Mouse (Mus musculus): Measurements from ENCODE around the gene Rbbp9. TPM values are rescaled to one million over a fixed set of nuclear protein-coding genes. Genes with fewer than 3 reads are reported as not detected.

Rbbp9 gene
- polyA plus RNA-seq, 1 experiment from 2014 or later, result 29.2 TPM

DNA sequence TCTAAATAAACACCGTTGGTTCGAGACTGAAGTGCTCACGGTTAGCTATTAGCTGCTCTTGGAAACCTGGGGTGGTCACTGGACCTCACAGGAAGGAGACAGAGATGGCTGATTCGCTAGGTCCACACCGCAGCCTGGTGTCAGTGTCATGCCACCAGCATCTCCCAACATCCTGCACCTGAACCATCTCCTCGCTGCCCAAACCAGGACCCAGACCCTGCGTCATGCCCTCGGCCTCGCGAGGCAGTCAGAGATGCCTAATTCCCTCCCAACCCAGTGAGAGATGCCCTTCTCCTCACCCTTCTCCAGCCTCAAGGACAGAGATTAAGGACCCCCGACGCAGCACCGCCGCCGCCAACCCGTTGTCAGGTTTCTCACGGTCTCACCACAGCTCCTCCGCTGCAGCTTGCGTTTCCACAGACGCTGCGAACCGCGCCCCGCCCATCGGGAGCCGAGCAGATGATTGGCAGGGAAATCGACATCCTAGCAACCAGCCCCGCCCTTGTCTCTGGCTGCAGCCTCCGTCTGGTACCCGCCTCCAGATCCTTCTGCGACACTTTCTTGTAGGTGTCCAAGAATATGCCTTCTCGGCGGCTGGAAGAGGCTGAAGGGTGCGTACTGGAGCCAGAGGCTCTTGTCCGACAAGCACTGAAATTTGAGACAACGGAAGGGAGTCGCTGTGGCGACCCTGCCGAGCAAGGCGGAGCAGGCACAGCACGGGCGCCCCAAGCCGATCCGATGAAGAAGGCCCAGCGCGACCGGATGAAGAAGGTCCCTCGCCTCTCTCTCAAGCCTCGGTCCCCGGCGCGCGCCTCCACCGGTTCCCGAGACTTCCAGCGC, 23.5 kb downstream of the Rbbp9 start, which contains the start of the genes Dzank1 and Polr3f:
Gene Dzank1, minus strand, starts transcription at position 434 of the 840 bp plus-strand sequence.
Gene Polr3f, plus strand, starts transcription at position 738 of the 840 bp plus-strand sequence.
- H3K4me1 ChIP-seq (replicated peaks; ENCODE audit: control insufficient read depth, insufficient read depth), result peaks cover 3% of the 10 kb centered on the region; the same call in 1 of the 2 replicates
- H3K27me3 ChIP-seq (ENCODE audit: control insufficient read depth, insufficient read depth, low read length), result no peaks in the 10 kb centered on the region
- H3K9me3 ChIP-seq (ENCODE audit: control insufficient read depth, low read length), result no peaks in the 10 kb centered on the region
- H3K4me3 ChIP-seq (ENCODE audit: low read depth, low read length), result peak within 1 kb of the TSS; percentile 96
- H3K36me3 ChIP-seq (ENCODE audit: control insufficient read depth, insufficient read depth, low read length), result no peaks in the 10 kb centered on the region
- peak; percentile 99 for ATAC-seq (ENCODE audit: low FRiP score, low TSS enrichment)
- peak within 1 kb of the TSS; percentile 96 for H3K9ac ChIP-seq (ENCODE audit: low read length)
- TF ChIP-seq EP300 (optimal IDR thresholded peaks at IDR 0.05) (peak; percentile 88), CTCF (IDR thresholded peaks at IDR 0.05; ENCODE audit: low read depth) (peak; percentile 28; the same call in 1 of the 2 replicates)
- under 1% methylated on average over 56 of the region's 56 CpGs for WGBS
- DNase-seq (ENCODE audit: low spot score), result peak; percentile 96
- peak within 1 kb of the TSS; percentile 83 for H3K4me2 ChIP-seq (replicated peaks; ENCODE audit: low read depth)
- peak within 1 kb of the TSS; percentile 92 for H3K27ac ChIP-seq (replicated peaks)

DNA sequence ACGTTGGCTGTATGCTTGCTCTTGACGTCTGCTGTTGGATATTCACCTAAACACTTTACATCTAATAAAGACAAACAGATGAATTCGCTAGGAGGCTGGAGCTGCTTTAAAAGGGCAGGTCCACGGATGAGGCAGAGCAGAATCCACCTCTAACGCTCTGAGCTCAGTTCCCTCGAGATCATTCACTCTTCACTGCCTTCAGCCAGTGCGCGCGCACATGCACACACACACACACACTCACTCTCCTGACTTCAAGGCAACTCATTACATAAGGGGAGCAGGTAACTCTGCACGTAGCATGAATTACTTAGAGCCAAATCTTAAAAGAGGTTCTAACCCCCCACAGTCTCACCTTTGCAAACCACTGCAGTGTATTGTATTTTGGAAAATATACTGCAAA, 24.8 kb downstream of the Rbbp9 start:
- DNase-seq (ENCODE audit: low spot score), result no peak
- H3K4me1 ChIP-seq (replicated peaks; ENCODE audit: control insufficient read depth, insufficient read depth), result peaks cover 3% of the 10 kb centered on the region; the same call in 1 of the 2 replicates
- TF ChIP-seq CTCF (IDR thresholded peaks at IDR 0.05; ENCODE audit: low read depth) (no peak), EP300 (optimal IDR thresholded peaks at IDR 0.05) (no peak)
- no peak overlapping the region for H3K4me3 ChIP-seq (ENCODE audit: low read depth, low read length)
- 54% methylated on average over 10 of the region's 10 CpGs for WGBS
- no peaks in the 10 kb centered on the region for H3K36me3 ChIP-seq (ENCODE audit: control insufficient read depth, insufficient read depth, low read length)
- no peaks in the 10 kb centered on the region for H3K27me3 ChIP-seq (ENCODE audit: control insufficient read depth, insufficient read depth, low read length)
- no peak for ATAC-seq (ENCODE audit: low FRiP score, low TSS enrichment)
- H3K4me2 ChIP-seq (replicated peaks; ENCODE audit: low read depth), result no peak overlapping the region
- no peak overlapping the region for H3K27ac ChIP-seq (replicated peaks)
- no peaks in the 10 kb centered on the region for H3K9me3 ChIP-seq (ENCODE audit: control insufficient read depth, low read length)
- no peak overlapping the region for H3K9ac ChIP-seq (ENCODE audit: low read length)

DNA sequence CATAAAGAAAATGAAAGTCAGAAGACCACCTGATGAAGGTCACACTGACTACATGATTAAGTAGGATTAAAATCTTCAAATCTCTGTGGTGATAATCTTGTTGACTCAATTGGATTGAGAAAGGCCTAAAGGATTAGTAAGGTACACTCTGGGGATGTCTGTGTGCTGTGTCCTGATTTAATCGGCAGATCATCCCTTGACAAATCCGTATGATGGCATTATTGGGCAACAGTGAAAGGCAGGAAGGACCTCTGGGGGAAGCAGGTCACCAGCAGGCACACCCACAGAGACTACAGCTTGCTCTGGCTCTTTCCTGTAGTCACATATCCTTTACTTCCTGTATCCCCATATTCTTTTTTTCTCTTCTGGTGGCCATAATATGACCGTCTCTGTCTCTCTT, 30.9 kb downstream of the Rbbp9 start:
- Histone ChIP-seq H3K9me3 (ENCODE audit: control insufficient read depth, low read length) (no peaks in the 10 kb centered on the region), H3K27me3 (ENCODE audit: control insufficient read depth, insufficient read depth, low read length) (no peaks in the 10 kb centered on the region), H3K9ac (ENCODE audit: low read length) (no peak overlapping the region), H3K27ac (replicated peaks) (no peak overlapping the region), H3K4me1 (replicated peaks; ENCODE audit: control insufficient read depth, insufficient read depth) (no peaks in the 10 kb centered on the region), H3K36me3 (ENCODE audit: control insufficient read depth, insufficient read depth, low read length) (no peaks in the 10 kb centered on the region), H3K4me2 (replicated peaks; ENCODE audit: low read depth) (no peak overlapping the region), H3K4me3 (ENCODE audit: low read depth, low read length) (no peak overlapping the region)
- TF ChIP-seq CTCF (IDR thresholded peaks at IDR 0.05; ENCODE audit: low read depth), result no peak
- no peak for TF ChIP-seq EP300 (optimal IDR thresholded peaks at IDR 0.05)
- DNase-seq (ENCODE audit: low spot score) (no peak), ATAC-seq (ENCODE audit: low FRiP score, low TSS enrichment) (no peak)
- WGBS, result 65% methylated on average over 3 of the region's 3 CpGs

DNA sequence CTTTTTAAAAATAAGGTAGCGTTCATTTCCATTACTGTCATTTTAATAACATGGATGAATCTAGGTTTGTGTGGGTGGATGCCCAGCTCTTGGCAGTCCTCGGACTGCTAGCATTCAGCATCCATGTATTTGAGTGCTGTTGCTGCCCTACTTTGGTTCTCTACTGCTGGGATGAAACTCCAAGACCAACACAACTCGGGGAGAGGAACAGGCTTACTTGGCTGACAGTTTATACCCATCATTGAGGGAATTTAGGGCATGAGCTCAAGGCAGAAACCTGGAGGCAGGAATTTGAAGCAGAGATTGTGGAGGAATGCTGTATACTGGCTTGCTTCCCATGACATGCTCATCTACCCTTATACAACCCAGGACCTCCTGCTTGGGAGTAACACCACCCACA, 36.0 kb downstream of the Rbbp9 start:
- no peak for DNase-seq (ENCODE audit: low spot score)
- no peak overlapping the region for H3K9ac ChIP-seq (ENCODE audit: low read length)
- H3K4me2 ChIP-seq (replicated peaks; ENCODE audit: low read depth), result no peak overlapping the region
- H3K27ac ChIP-seq (replicated peaks), result no peak overlapping the region
- no peaks in the 10 kb centered on the region for H3K36me3 ChIP-seq (ENCODE audit: control insufficient read depth, insufficient read depth, low read length)
- no peak for ATAC-seq (ENCODE audit: low FRiP score, low TSS enrichment)
- no peak overlapping the region for H3K4me3 ChIP-seq (ENCODE audit: low read depth, low read length)
- H3K9me3 ChIP-seq (ENCODE audit: control insufficient read depth, low read length), result no peaks in the 10 kb centered on the region
- H3K4me1 ChIP-seq (replicated peaks; ENCODE audit: control insufficient read depth, insufficient read depth), result no peaks in the 10 kb centered on the region
- no peak for TF ChIP-seq EP300 (optimal IDR thresholded peaks at IDR 0.05)
- no peak for TF ChIP-seq CTCF (IDR thresholded peaks at IDR 0.05; ENCODE audit: low read depth)
- 79% methylated on average over 3 of the region's 3 CpGs for WGBS
- H3K27me3 ChIP-seq (ENCODE audit: control insufficient read depth, insufficient read depth, low read length), result no peaks in the 10 kb centered on the region

DNA sequence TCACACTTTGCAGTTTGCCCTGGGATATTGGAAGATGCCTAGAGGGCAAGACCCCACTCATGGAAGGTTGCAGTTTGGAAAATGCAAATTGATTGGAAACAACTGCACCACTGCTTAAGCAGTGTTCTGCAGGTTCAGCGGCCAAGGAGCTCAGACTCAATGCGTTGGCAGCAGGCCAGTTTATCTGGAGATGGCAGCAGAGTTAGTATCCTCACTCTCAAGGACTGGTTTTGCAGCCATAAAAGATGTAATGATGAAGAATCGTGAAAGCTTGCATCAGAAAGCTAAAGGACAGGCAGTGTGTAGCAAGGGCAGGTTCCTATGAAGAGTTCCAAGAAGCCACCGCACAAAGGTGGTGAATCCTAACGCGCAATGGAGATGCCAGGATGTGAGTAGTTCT, 48.5 kb downstream of the Rbbp9 start:
- ATAC-seq (ENCODE audit: low FRiP score, low TSS enrichment) (no peak), DNase-seq (ENCODE audit: low spot score) (no peak)
- no peaks in the 10 kb centered on the region for H3K36me3 ChIP-seq (ENCODE audit: control insufficient read depth, insufficient read depth, low read length)
- H3K4me1 ChIP-seq (replicated peaks; ENCODE audit: control insufficient read depth, insufficient read depth), result no peaks in the 10 kb centered on the region
- no peaks in the 10 kb centered on the region for H3K9me3 ChIP-seq (ENCODE audit: control insufficient read depth, low read length)
- TF ChIP-seq EP300 (optimal IDR thresholded peaks at IDR 0.05), result no peak
- no peak for TF ChIP-seq CTCF (IDR thresholded peaks at IDR 0.05; ENCODE audit: low read depth)
- H3K4me2 ChIP-seq (replicated peaks; ENCODE audit: low read depth), result no peak overlapping the region
- WGBS, result 77% methylated on average over 6 of the region's 6 CpGs
- no peak overlapping the region for H3K9ac ChIP-seq (ENCODE audit: low read length)
- H3K4me3 ChIP-seq (ENCODE audit: low read depth, low read length), result no peak overlapping the region
- no peak overlapping the region for H3K27ac ChIP-seq (replicated peaks)
- H3K27me3 ChIP-seq (ENCODE audit: control insufficient read depth, insufficient read depth, low read length), result no peaks in the 10 kb centered on the region

Other genes with a start within 250 kb of the Rbbp9 start
- 9.8 and 11.9 TPM in 2 replicates for gene Ovol2, start 218.7 kb downstream of the Rbbp9 start, polyA plus RNA-seq (2015; fragmentation: Nextera tagmentation; extraction: Ambion mirVana)
- gene Kat14, start 181.9 kb downstream of the Rbbp9 start, polyA plus RNA-seq (2015; fragmentation: Nextera tagmentation; extraction: Ambion mirVana), result 20.9 and 21.4 TPM in 2 replicates
- gene Pet117, start 181.9 kb downstream of the Rbbp9 start, polyA plus RNA-seq (2015; fragmentation: Nextera tagmentation; extraction: Ambion mirVana), result 2.4 and 2.5 TPM in 2 replicates
- 0.39 and 0.51 TPM in 2 replicates for gene Dzank1, start 23.5 kb downstream of the Rbbp9 start, polyA plus RNA-seq (2015; fragmentation: Nextera tagmentation; extraction: Ambion mirVana)
- gene Polr3f, start 23.2 kb downstream of the Rbbp9 start, polyA plus RNA-seq (2015; fragmentation: Nextera tagmentation; extraction: Ambion mirVana), result 8.2 and 9.0 TPM in 2 replicates
- gene Sec23b, start 5.4 kb upstream of the Rbbp9 start, polyA plus RNA-seq (2015; fragmentation: Nextera tagmentation; extraction: Ambion mirVana), result 74.3 and 74.5 TPM in 2 replicates
- gene Smim26, start 43.2 kb upstream of the Rbbp9 start, polyA plus RNA-seq (2015; fragmentation: Nextera tagmentation; extraction: Ambion mirVana), result 50.4 and 55.2 TPM in 2 replicates
- gene Dtd1, start 49.0 kb upstream of the Rbbp9 start, polyA plus RNA-seq (2015; fragmentation: Nextera tagmentation; extraction: Ambion mirVana), result 34.6 and 34.9 TPM in 2 replicates

Measured in stomach, postnatal 0 days (tissue).